7 mouse cellular contexts compared by ENCODE assay signal in the genomic region with DNA sequence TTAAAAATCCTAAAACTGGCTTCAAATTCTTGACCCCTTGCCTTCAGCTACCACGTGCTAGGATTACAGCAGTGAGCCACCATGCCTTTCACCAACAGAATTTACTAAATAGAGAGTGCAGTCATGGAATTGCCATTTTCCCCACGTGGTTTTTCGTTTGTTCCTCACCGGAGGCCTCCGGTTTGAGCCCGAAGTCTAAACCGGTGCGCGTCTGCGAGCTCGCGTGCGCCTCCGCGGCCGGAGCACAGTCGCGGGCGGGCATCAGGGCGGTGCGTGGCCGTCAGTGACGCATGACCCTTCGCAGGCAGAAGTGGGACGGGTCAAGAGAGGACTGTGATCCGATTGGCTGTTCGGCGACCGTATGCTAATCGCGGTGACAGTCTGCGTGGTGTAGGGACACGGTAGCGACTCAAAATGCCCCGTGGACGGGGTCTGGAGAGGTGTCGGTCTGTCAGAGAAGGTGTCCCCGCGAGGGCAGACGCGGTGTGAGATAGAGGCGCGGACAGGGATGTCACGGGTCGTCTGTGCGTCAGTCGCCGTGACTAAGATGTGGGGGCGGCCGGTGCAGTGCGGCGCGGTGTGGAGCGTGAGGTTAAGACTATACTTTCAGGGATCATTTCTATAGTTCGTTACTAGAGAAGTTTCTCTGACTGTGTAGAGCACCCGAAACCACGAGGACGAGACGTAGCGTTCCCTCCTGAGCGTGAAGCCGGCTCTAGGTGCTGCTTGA. TPM values are rescaled to one million over a fixed set of nuclear protein-coding genes. Genes with fewer than 3 reads are reported as not detected.
A peak's percentile ranks its signal among the peaks of the same experiment; 100 is the strongest.
DNase-seq lines count a peak whose midpoint lies in the region; ATAC-seq lines count a peak whose summit lies in the region.
"Not testable (repeated sequence)": the region's sequence is repeated elsewhere in the genome, so short reads cannot be mapped to it uniquely, and the experiment has no call there.

No protein-coding gene starts in this region.

- not testable (repeated sequence) for H3K9ac ChIP-seq in embryonic facial prominence, embryonic 15.5 days
- H3K9ac ChIP-seq in limb, embryonic 13.5 days, result peak overlapping the region; percentile 48; the same call in 1 of the 2 replicates
- peak overlapping the region; percentile 45 for H3K9ac ChIP-seq in midbrain, embryonic 15.5 days

- H3K27ac ChIP-seq in embryonic facial prominence, embryonic 15.5 days (replicated peaks), result peak overlapping the region; percentile 87
- not testable (repeated sequence) for H3K27ac ChIP-seq in limb, embryonic 13.5 days
- peak overlapping the region; percentile 90 for H3K27ac ChIP-seq in midbrain, embryonic 15.5 days

- ATAC-seq in embryonic facial prominence, embryonic 15.5 days (ENCODE audit: insufficient number of reproducible peaks, low FRiP score, low TSS enrichment, low read depth), result peak; percentile 97
- ATAC-seq in limb, embryonic 13.5 days (ENCODE audit: low FRiP score, low read depth), result peak; percentile 96
- ATAC-seq in midbrain, embryonic 15.5 days (replicated peaks), result peak; percentile 99

- H3K27me3 ChIP-seq in embryonic facial prominence, embryonic 15.5 days; limb, embryonic 13.5 days; midbrain, embryonic 15.5 days (replicated peaks): not testable (repeated sequence)

- peak overlapping the region; percentile 39 for H3K4me3 ChIP-seq in embryonic facial prominence, embryonic 15.5 days (replicated peaks)
- H3K4me3 ChIP-seq in limb, embryonic 13.5 days, result peak overlapping the region; percentile 30
- H3K4me3 ChIP-seq in midbrain, embryonic 15.5 days, result peak overlapping the region; percentile 37

- DNase-seq in adrenal gland, postnatal 25 days, result peak; percentile 72
- peak; percentile 81 for DNase-seq in heart, adult 8-10 months (ENCODE audit: low spot score)
- peak; percentile 84 to 85 for DNase-seq in kidney, adult 8-10 months
- DNase-seq in spleen, adult 18-20 months, result peak; percentile 77 to 78

- not testable (repeated sequence) for H3K36me3 ChIP-seq in embryonic facial prominence, embryonic 15.5 days; limb, embryonic 13.5 days; midbrain, embryonic 15.5 days (replicated peaks)

- peak overlapping the region; percentile 68 for H3K4me2 ChIP-seq in embryonic facial prominence, embryonic 15.5 days (replicated peaks)
- H3K4me2 ChIP-seq in limb, embryonic 13.5 days (replicated peaks), result peak overlapping the region; percentile 60
- peak overlapping the region; percentile 57 for H3K4me2 ChIP-seq in midbrain, embryonic 15.5 days

- H3K9me3 ChIP-seq in embryonic facial prominence, embryonic 15.5 days (replicated peaks); limb, embryonic 13.5 days; midbrain, embryonic 15.5 days: not testable (repeated sequence)

- not testable (repeated sequence) for H3K4me1 ChIP-seq in embryonic facial prominence, embryonic 15.5 days
- peaks cover 11% of the 10 kb centered on the region; the same call in 1 of the 2 replicates for H3K4me1 ChIP-seq in limb, embryonic 13.5 days
- H3K4me1 ChIP-seq in midbrain, embryonic 15.5 days, result peaks cover 11% of the 10 kb centered on the region; the same call in 1 of the 2 replicates

- under 1% methylated on average over 32 of the region's 62 CpGs for WGBS in embryonic facial prominence, embryonic 15.5 days
- under 1% methylated on average over 32 of the region's 62 CpGs for WGBS in limb, embryonic 13.5 days
- under 1% methylated on average over 32 of the region's 62 CpGs for WGBS in midbrain, embryonic 15.5 days

RNA-seq across cellular contexts. Expression of gene Tex14, which starts 37.9 kb away (rescaled TPM):
- total RNA-seq in adrenal gland, postnatal 25 days (2021), result 0.19 and 1.1 TPM in 2 replicates
- 1.7 and 2.0 TPM in 2 replicates for polyA plus RNA-seq in embryonic facial prominence, embryonic 15.5 days (2015; fragmentation: Nextera tagmentation; extraction: Ambion mirVana)
- under 1 TPM in 3 of 4 experiments, not detected in 1; 0.16 to 0.29 (median 0.19) TPM for total RNA-seq in heart, adult 8-10 months (2022)
- polyA plus RNA-seq in limb, embryonic 13.5 days (2015; fragmentation: Nextera tagmentation; extraction: Ambion mirVana), result 0.93 and 1.3 TPM in 2 replicates
- polyA plus RNA-seq in midbrain, embryonic 15.5 days (2015; fragmentation: Nextera tagmentation; extraction: Ambion mirVana), result 0.28 and 0.50 TPM in 2 replicates

RNA-seq across cellular contexts. Expression of gene Rad51c, which starts 38.1 kb away (rescaled TPM):
- 2.0 and 3.2 TPM in 2 replicates for total RNA-seq in adrenal gland, postnatal 25 days (2021)
- polyA plus RNA-seq in embryonic facial prominence, embryonic 15.5 days (2015; fragmentation: Nextera tagmentation; extraction: Ambion mirVana), result 6.4 and 7.3 TPM in 2 replicates
- 1 to 10 TPM in 2 of 4 experiments, under 1 TPM in 2; 0.72 to 2.0 (median 1.2) TPM for total RNA-seq in heart, adult 8-10 months (2022)
- polyA plus RNA-seq in limb, embryonic 13.5 days (2015; fragmentation: Nextera tagmentation; extraction: Ambion mirVana), result 10.0 and 10.2 TPM in 2 replicates
- 4.0 and 4.5 TPM in 2 replicates for polyA plus RNA-seq in midbrain, embryonic 15.5 days (2015; fragmentation: Nextera tagmentation; extraction: Ambion mirVana)
